Mouse (Mus musculus) intestine, embryonic 14.5 days (tissue): Measurements from ENCODE around the gene Srgap1. TPM values are rescaled to one million over a fixed set of nuclear protein-coding genes. Genes with fewer than 3 reads are reported as not detected.

ENCODE experiments used
- ATAC-seq: fragments of 200-750 bp; cut with Nextera tagmentation; replicated peaks from 2 replicates; pipeline ENCODE4 v1.8.0; 2017; ENCODE audit warnings: low read depth, moderate number of reproducible peaks, moderate TSS enrichment, moderate library complexity; ENCODE audit not compliant: low FRiP score, low TSS enrichment
- DNase-seq: peaks from one replicate; pipeline ENCODE4 v3.0.0-alpha.2; 2018; ENCODE audit warnings: low spot score
- H3K27ac ChIP-seq: fragments of 300-500 bp; sonication (generic); 2 replicates; pipeline ENCODE4 v1.5.1; 2014; ENCODE audit warnings: low read depth, mild to moderate bottlenecking, control low read depth
- H3K27me3 ChIP-seq: fragments of 300-500 bp; sonication (generic); replicated peaks from 2 replicates; pipeline ENCODE4 v1.6.1; 2014; ENCODE audit warnings: low read length, control low read depth; ENCODE audit not compliant: control insufficient read depth, insufficient read depth
- H3K36me3 ChIP-seq: fragments of 300-500 bp; sonication (generic); 2 replicates; pipeline ENCODE4 v1.6.1; 2014; ENCODE audit warnings: low read length, control low read depth; ENCODE audit not compliant: control insufficient read depth, insufficient read depth
- H3K4me1 ChIP-seq: fragments of 300-500 bp; sonication (generic); replicated peaks from 2 replicates; pipeline ENCODE4 v1.6.1; 2014; ENCODE audit warnings: low read length, control low read depth, mixed read lengths; ENCODE audit not compliant: control insufficient read depth, insufficient read depth
- H3K4me2 ChIP-seq: fragments of 300-500 bp; sonication (generic); 2 replicates; pipeline ENCODE4 v1.6.1; 2014; ENCODE audit warnings: low read length
- H3K4me3 ChIP-seq: fragments of 300-500 bp; sonication (generic); 2 replicates; pipeline ENCODE4 v1.5.1; 2014; ENCODE audit warnings: low read depth, low read length, control low read depth, mixed read lengths
- H3K9ac ChIP-seq: fragments of 300-500 bp; sonication (generic); 2 replicates; pipeline ENCODE4 v1.6.1; 2014; ENCODE audit warnings: mild to moderate bottlenecking, low read length
- H3K9me3 ChIP-seq: fragments of 300-500 bp; sonication (generic); 2 replicates; pipeline ENCODE4 v1.6.1; 2016; ENCODE audit warnings: low read length, control low read depth; ENCODE audit not compliant: control insufficient read depth
- WGBS: fragments of 180-500 bp; shearing (Covaris S2); extraction: QIAGEN DNeasy Blood & Tissue Kit; methylation state at CpG from one replicate; pipeline ENCODE4 v1.1.7; 2014; 5-methylcytosine and 5-hydroxymethylcytosine counted together
- polyA plus RNA-seq: library from polyadenylated mRNA; unstranded; fragments of >200 nt; fragmentation: Nextera tagmentation; extraction: Ambion mirVana; gene quantifications from 2 replicates; pipeline ENCODE4 v1.2.1, GENCODE M21; 2014

Srgap1 gene
- polyA plus RNA-seq, 1 experiment from 2014 or later: 8.7 TPM

- peaks cover 6% of the 10 kb centered on the region; the same call in 1 of the 2 replicates for H3K4me1 ChIP-seq
- H3K27ac ChIP-seq: no peak overlapping the region
- no peaks in the 10 kb centered on the region for H3K9me3 ChIP-seq
- 0 out of 2 replicates have a peak, but pooled peaks cover 5% of the 10 kb centered on the region for H3K36me3 ChIP-seq
- H3K4me3 ChIP-seq: no peak overlapping the region
- H3K4me2 ChIP-seq: no peak overlapping the region
- DNase-seq (no peak), ATAC-seq (no peak)
- H3K9ac ChIP-seq: no peak overlapping the region
- 62% methylated on average over 2 of the region's 2 CpGs for WGBS
- no peaks in the 10 kb centered on the region for H3K27me3 ChIP-seq
Observed at GRCm38 (mm10) chr10:121858911-121859310, 188.2 kb downstream of the Srgap1 start.

- DNase-seq (no peak), ATAC-seq (no peak)
- 65% methylated on average over 1 of the region's 1 CpGs for WGBS
- no peak overlapping the region for H3K4me2 ChIP-seq
- H3K9me3 ChIP-seq: no peaks in the 10 kb centered on the region
- peaks cover 6% of the 10 kb centered on the region; the same call in 1 of the 2 replicates for H3K4me1 ChIP-seq
- H3K9ac ChIP-seq: no peak overlapping the region
- no peak overlapping the region for H3K4me3 ChIP-seq
- H3K27ac ChIP-seq: no peak overlapping the region
- H3K27me3 ChIP-seq: no peaks in the 10 kb centered on the region
- 0 out of 2 replicates have a peak, but pooled peaks cover 5% of the 10 kb centered on the region for H3K36me3 ChIP-seq
Observed at GRCm38 (mm10) chr10:121858086-121858485, 189.0 kb downstream of the Srgap1 start.

- no peak for ATAC-seq
- H3K36me3 ChIP-seq: 0 out of 2 replicates have a peak, but pooled peaks cover 5% of the 10 kb centered on the region
- no peaks in the 10 kb centered on the region for H3K9me3 ChIP-seq
- no peaks in the 10 kb centered on the region for H3K27me3 ChIP-seq
- no peak overlapping the region for H3K4me3 ChIP-seq
- no peak overlapping the region for H3K4me2 ChIP-seq
- WGBS: 89% methylated on average over 7 of the region's 7 CpGs
- no peak overlapping the region for H3K27ac ChIP-seq
- H3K4me1 ChIP-seq: peaks cover 1% of the 10 kb centered on the region; the same call in 1 of the 2 replicates
- DNase-seq: no peak
- no peak overlapping the region for H3K9ac ChIP-seq
Observed at GRCm38 (mm10) chr10:121855863-121856446, 191.2 kb downstream of the Srgap1 start.

- Histone ChIP-seq H3K9ac (no peak overlapping the region), H3K4me1 (no peaks in the 10 kb centered on the region), H3K36me3 (0 out of 2 replicates have a peak, but pooled peaks cover 11% of the 10 kb centered on the region), H3K4me2 (no peak overlapping the region), H3K9me3 (no peaks in the 10 kb centered on the region), H3K27ac (no peak overlapping the region), H3K4me3 (no peak overlapping the region), H3K27me3 (no peaks in the 10 kb centered on the region)
- ATAC-seq (no peak), DNase-seq (no peak)
- WGBS: 42% methylated on average over 14 of the region's 14 CpGs
Observed at GRCm38 (mm10) chr10:121853385-121853808, 193.7 kb downstream of the Srgap1 start.

GRCm38 (mm10) chr10:121849496-121849895 is 197.6 kb downstream of the Srgap1 start:
- WGBS: 82% methylated on average over 2 of the region's 2 CpGs
- DNase-seq: no peak
- H3K27me3 ChIP-seq: no peaks in the 10 kb centered on the region
- no peak overlapping the region for H3K27ac ChIP-seq
- H3K9ac ChIP-seq: no peak overlapping the region
- H3K4me3 ChIP-seq: no peak overlapping the region
- ATAC-seq: no peak
- no peaks in the 10 kb centered on the region for H3K4me1 ChIP-seq
- H3K4me2 ChIP-seq: no peak overlapping the region
- 0 out of 2 replicates have a peak, but pooled peaks cover 5% of the 10 kb centered on the region for H3K36me3 ChIP-seq
- no peaks in the 10 kb centered on the region for H3K9me3 ChIP-seq

GRCm38 (mm10) chr10:121845677-121846076 is 201.4 kb downstream of the Srgap1 start:
- Histone ChIP-seq H3K27me3 (no peaks in the 10 kb centered on the region), H3K4me1 (no peaks in the 10 kb centered on the region), H3K4me2 (no peak overlapping the region), H3K27ac (no peak overlapping the region), H3K36me3 (0 out of 2 replicates have a peak, but pooled peaks cover 5% of the 10 kb centered on the region), H3K9me3 (no peaks in the 10 kb centered on the region), H3K4me3 (no peak overlapping the region), H3K9ac (no peak overlapping the region)
- ATAC-seq (no peak), DNase-seq (no peak)
- 88% methylated on average over 7 of the region's 7 CpGs for WGBS

- Histone ChIP-seq H3K4me1 (no peaks in the 10 kb centered on the region; the same call in none of the 2 replicates), H3K27me3 (no peaks in the 10 kb centered on the region), H3K9me3 (no peaks in the 10 kb centered on the region; the same call in 1 of the 2 replicates), H3K4me2 (peak overlapping the region; percentile 29), H3K36me3 (peaks cover 10% of the 10 kb centered on the region; the same call in 1 of the 2 replicates), H3K27ac (peak overlapping the region; percentile 84), H3K4me3 (no peak overlapping the region), H3K9ac (no peak overlapping the region)
- 44% methylated on average over 16 of the region's 16 CpGs for WGBS
- peak; percentile 66 for DNase-seq
- ATAC-seq: peak; percentile 54
Observed at GRCm38 (mm10) chr10:121837166-121837898, 209.8 kb downstream of the Srgap1 start.

- DNase-seq (peak; percentile 83), ATAC-seq (peak; percentile 56; the same call in 1 of the 2 replicates)
- Histone ChIP-seq H3K9ac (no peak overlapping the region), H3K4me3 (no peak overlapping the region), H3K27ac (peak overlapping the region; percentile 84), H3K4me2 (peak overlapping the region; percentile 29), H3K27me3 (no peaks in the 10 kb centered on the region), H3K36me3 (peaks cover 10% of the 10 kb centered on the region; the same call in 1 of the 2 replicates), H3K9me3 (no peaks in the 10 kb centered on the region; the same call in 1 of the 2 replicates), H3K4me1 (no peaks in the 10 kb centered on the region; the same call in none of the 2 replicates)
- WGBS: 31% methylated on average over 18 of the region's 18 CpGs
Observed at GRCm38 (mm10) chr10:121836507-121837165, 210.5 kb downstream of the Srgap1 start.
